Mouse (Mus musculus) inflammation-experienced regulatory T-cells, adult 6 months (primary cell): Measurements from ENCODE around the gene Mslnl. TPM values are rescaled to one million over a fixed set of nuclear protein-coding genes. Genes with fewer than 3 reads are reported as not detected.
A peak's percentile ranks its signal among the peaks of the same experiment; 100 is the strongest.

Experiments
- ATAC-seq: one replicate; pipeline ENCODE4 v1.8.0; 2017
- polyA plus RNA-seq, 3 experiments: library from polyadenylated mRNA; unstranded; fragments of 100-300 nt; shearing (Covaris generic); gene quantifications; one replicate each; pipeline ENCODE4 v1.2.1; 2017

Gene Mslnl
- polyA plus RNA-seq, 3 experiments from 2014 or later = not detected

DNA sequence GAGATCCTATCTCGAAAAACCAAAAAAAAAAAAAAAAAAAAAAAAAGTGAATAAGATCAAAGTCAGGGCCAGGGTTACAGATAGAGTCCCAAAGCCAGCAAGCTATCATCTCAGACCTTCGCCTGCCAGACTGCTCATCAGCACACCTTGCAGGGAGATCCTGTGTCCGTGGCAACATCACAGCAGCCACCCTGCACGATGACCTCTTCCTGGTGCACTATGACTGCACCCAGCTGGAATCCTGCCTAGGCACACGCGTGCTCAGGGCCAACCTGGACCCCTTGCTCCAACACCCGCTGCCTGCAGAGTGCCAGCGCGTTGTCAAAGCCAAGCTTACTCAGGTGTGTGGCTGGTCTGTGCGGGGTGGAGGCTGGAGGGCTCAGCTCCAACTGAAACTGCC lies 8.5 kb downstream of the Mslnl start:
- no peak for ATAC-seq

DNA sequence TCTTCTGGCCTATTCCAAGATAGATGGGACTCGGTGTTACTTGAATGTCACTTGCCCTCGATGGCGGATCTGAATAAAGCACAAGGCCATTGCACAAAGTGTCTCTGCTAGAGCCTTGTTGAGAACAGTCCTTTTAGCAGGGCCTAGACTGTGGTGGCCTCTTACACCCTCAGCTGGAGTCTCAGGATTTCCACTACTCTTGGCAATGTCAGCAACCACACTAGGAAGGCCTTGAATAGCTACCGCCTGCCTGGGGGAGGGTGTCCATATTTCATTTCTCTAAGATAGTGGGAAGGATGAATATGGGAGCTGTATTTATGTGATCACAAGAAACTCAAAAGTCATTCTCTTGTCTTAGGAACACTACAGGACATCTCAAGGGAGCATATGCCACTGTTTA lies 12.4 kb downstream of the Mslnl start:
- ATAC-seq = no peak

DNA sequence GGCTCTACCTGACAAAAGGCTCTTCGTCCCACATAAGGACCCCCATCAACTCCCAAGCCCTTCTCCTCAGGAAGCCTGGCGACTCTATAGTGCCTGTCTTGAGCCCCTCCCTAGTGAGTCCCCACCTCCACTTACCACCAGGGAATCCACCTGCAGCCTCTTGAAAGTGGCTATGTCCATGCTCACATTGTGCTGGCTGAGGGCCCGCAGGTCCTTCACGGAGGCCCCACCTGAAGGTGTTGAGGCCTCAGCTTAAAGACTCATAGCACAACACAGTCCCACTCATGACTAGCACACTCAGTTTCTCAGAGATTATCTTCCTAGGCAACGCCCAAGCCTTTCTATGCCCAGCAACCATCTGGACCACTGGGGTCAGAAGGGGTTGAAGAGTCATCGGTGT lies 13.5 kb downstream of the Mslnl start:
- ATAC-seq = no peak

DNA sequence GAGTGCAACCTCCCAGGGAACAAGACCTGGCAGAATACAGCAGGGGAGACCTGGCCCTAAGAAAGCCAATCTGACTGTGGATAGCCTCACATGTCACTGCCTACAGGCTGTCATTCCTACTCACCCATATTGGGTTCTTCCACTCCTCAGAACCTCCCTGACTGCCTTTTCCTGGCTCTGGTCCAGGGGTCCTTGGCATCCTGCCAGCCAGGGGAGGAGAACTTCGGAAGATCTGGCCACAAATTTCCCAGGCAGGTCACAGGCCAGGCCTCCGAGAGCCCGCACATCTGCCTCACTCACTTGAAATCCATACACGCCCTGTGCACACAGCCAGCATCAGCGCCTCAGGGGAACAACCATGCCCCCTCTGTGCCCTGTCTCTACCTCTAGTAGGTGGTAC lies 15.6 kb downstream of the Mslnl start:
- no peak for ATAC-seq

DNA sequence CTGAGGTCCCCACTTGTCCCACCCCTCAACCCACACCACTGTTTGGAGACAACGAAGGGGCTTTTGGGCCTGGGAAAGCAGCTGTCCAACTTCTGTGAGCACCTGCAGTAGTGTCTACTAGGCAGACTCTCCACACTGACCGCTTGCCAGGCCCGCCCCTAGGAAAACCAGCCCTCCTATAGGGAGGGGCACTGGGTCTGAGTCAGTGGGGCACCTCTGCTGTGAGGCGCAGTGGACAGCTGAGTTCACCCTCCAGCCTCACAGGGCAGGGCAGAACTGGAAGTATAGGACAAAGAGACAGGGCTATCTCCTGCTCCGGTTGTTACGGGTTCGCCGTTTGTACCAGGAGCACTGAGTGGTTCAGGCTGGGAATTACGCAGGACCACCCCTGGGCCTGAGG lies 18.4 kb downstream of the Mslnl start, which contains the start of gene Msln:
Gene Msln, minus strand, starts transcription at position 138 of the 400 bp plus-strand sequence.
- no peak for ATAC-seq

DNA sequence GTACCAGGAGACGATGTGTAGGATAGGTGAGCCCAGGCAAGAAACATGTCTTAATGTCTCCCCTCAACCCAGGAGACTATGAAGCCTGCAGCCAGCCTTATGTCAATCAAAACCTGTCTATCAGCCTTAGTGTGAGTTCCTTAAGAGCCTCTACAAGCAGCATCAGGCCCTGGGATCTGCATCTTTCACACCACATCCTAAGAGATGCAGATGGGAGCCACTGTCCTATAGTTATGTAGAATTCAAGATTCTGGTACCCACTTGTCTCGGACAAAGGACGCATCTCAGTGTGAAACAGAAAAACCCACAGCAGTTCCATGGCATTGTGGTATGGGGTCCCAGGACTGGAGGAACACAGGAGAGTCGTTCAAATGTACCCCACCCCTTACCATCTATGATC lies 19.2 kb downstream of the Mslnl start:
- ATAC-seq = no peak

DNA sequence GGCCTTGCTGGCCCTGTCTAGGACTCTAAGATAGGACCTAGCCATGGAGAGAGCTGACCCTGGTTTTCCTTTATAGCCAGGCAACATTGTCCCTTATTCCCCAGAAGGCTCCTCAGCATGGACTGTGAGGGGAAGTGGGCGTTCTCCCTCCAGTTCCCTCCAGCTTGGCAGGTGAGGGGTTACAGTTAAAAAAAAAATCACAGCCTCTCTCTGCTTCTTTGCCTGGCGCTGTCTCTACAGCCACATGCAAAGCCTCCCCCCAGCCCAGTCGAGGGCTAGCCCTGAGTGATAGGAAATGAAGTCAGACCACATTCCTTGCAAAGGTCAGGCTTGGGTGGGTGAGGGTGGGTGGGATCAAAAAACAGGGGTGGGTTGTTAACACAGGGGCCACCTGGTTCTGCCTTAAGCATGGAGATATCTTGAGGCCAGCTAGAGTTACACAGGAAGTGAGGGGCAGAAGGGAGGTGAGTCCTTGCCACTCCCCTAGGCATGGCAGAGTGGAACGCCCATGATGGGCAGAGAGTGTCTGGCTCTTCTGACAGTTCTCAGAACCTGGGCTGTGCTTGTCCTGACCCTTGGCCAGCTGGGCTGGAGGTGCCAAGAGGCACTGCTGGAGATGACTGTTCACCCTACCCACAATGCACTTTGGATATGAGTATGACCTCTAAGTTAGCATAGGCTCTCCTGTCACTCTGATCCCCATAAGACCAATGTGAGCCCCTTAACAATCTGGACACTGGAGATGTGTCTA lies 20.0 kb downstream of the Mslnl start:
- ATAC-seq = no peak

DNA sequence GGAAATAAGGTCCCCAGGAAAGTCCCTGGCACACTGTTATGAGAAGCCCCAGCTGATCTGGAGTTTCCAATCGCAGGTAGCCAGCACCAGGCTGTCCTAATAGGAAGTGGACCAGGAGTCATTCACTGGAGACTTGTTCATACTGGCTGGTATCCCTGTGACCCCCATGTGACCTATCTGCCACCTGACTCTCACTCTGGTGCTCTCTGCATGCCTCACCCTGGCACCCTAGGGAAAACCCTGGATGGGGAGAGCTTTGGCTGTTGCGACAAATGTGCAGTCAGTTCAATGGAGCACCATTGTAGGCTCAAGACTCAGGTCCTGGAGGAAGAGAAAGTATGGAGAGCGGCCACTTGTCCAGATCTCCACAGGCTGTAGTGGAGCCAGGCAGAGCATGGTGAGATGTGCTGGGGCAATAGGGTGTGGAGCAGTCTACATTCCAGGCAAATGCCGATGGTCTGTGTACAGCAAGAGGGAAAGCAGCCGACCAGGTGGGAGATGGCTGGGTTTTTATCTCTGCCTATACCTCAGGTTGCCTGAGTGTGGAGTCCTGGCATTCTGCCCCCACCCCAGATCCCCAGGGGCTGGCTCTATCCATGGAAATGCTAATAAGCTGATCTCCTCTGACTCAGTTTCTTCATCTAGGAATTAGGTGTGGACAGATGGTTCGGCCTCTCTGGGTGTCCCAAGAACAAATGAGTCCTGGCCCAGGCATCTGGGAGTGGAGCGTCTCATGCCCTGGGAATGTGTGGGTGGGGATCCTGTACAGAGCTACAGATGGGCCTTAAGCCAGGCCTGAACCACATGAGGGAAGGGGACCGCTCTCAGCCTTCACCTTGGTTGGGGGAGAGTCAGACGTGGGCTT lies 20.8 kb downstream of the Mslnl start:
- no peak for ATAC-seq

DNA sequence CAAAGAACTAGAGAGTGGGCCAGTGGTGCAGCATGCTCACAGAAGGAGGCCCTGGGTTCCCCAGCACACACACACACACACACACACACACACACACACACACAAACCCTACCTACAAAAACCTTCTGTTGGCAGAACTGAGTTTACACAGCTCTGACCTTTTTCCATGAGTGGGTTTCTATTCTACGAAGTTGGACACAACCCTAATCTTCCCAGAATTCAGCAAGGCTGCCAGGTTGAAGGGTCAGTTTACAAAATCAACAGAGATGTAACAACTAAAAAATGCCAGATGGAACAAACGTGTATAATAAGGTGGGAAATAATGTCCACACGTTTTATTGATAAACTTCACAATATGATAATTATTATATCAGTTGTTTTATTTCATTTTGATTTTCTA lies 21.8 kb downstream of the Mslnl start:
- no peak for ATAC-seq

DNA sequence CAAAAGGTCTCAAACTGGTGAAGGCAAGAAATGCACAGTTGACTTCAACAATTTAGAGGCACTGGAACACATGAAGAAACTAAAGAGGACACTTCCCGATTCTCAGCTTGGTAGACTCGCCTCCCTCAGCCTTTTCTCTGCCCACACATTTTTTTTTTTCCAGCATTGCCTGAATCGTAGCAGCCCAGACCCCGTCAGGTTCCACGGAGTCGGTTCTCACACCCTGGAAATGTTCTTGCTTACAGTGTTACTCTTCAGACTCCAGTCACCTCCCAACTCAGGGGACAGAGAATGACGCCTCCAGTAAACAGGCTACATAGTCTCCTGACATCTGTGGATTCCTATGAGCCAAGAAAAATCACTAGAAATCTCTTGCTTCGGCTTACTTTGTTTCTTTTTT lies 24.3 kb downstream of the Mslnl start:
- ATAC-seq = no peak

DNA sequence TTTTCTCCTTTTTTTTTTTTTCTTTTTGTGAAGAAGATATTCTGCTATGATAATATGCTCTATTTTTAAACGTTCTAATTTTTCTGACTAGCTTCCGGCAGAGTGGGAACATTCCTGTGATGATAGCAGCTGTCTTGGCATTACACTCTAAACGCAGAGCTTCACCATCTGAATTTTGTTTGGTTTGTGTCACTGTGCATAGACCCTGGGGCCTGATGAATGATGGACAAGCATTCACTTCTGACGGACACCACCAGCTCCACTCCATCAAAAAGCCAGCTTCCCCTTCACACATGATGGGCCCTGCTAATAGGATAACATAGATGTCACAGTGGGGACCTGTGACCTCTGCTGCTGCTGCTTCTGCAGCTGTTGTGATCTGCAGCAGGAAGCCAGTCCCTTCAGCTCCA lies 25.7 kb downstream of the Mslnl start:
- no peak for ATAC-seq

DNA sequence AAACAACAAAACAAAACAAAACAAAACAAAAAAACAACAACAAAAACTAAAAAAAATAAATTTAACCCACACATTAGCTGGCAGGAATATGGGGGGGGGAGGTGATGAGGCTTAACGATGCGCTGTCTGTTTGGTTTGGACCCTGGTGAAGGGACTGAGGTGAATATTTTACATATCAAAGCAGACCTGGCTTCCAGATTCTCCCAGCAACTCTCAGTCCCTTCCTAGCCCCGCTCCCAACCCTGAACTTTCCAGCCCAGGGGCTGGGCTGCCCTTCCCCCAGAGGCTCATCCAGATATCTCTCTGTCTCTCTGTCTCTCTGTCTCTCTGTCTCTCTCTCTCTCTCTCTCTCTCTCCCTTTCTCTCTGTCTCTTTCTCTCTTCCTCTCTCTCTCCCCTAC lies 26.7 kb downstream of the Mslnl start:
- no peak for ATAC-seq

DNA sequence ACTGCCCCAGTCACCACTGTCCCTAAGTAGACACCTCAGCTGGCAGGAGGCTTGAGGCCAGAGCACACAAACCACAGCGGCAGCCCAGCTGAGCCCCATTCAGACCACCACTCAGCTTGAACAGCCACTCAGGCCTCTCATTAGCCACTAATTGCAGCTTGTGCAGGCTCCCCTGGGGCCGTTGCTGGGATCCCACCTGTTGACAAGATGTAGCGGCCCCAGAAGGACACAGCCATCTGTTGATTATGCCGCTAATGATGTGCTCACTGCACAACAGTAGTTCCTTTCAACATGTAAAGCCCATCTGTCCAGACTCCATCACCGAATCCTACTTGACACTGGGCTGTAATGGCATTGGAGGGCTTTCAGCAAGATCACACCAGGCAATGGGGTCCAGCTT lies 30.0 kb downstream of the Mslnl start:
- no peak for ATAC-seq

DNA sequence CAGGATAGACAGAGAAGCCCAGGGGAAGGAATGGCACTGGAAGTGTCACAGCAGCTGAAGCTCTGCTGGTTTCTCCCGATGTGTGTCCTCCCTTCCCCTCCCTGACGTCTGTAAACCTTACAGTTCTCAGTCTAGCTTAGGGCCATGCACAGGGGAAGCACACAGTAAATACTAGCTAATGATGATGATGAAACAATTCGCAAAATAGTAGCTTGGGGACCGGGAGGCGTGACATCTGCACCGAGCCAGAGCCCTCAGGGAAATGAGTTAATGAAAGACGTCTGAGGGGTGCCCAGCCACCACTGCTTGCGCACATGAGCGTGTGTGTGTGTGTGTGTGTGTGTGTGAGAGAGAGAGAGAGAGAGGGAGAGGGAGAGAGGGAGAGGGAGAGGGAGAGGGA lies 33.5 kb downstream of the Mslnl start:
- no peak for ATAC-seq

DNA sequence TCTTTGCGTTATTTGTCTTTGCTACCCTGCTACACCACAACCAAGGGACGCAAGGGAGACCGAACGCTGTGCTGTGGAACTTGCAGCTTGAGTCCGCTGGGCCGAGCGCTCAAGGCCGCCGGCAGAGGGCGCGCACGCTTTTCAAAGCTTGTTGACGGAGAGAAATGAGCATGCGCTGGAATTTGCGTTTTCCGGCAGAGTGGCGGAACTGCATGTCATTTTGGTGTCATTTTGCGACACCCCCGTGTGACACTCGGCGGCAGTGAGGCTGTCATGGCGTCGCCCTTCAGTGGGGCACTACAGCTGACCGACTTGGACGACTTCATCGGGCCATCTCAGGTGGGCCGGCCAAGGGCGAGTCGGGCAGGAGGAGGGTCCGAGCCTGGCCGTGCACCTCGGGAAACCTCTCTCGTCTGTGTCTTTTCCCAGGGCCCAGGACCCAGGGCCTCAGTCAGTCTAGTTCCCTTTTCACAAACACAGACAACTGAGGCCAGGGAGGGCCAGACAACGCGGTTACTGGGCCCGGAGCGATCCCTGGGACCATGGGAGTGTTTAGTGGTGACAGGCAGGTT lies 37.8 kb downstream of the Mslnl start, which contains the start of gene Narfl:
Gene Narfl, plus strand, starts transcription at position 228 of the 572 bp plus-strand sequence.
- peak; percentile 91 for ATAC-seq

DNA sequence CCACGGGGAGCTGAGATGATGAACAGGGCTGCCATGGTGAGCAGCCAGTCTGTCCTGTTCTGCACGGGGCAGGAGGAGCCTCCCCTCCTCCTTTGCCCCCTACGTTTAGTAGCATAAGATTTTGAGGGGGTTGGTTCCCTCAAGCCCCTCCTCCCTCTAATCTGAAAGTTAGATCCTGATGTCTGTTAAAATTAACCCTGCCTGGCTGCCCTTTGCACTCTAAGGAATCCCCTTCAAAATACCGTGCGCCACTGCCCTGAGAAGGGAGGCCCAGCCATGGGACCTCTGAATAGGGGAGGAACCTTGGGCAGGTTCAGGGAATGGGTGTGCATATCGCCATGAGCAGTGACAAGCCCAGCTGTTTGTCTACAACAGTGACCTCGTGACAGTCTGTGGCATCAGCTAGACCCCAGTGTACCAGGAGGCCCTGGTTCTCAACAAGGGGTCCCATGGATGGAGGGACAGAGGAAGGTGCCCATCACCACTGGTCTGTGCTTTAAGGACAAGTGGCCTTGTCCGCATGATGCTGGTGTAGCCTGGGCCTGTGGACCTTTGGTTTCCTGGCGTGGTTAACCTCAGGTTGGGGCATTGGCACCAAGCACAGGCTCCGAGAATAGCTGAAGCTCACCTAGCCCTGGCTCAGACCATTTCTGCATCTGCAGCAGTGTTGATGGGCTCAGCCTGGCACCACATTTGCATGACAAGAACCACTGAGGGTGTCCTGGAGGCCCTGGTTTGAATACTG lies 39.6 kb downstream of the Mslnl start:
- ATAC-seq = no peak

DNA sequence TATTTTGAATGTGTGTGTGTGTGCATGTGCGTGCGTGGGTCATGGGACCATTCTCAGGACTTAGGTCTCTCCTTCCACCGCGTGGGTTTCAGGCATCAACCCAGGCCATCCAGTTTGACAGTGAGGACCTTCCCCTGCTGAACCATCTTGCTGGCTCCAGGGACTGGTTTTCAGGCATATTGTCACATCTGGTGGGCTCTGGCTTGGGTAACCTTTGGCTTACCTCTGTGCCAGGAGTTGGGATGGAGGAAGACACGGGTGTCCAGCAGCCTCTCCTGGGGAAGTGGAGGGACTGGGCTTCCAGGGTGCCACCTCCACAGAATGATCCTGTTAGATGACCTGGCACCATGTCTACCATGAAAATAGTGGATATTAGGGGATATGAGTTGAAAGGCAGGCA lies 42.1 kb downstream of the Mslnl start:
- no peak for ATAC-seq

DNA sequence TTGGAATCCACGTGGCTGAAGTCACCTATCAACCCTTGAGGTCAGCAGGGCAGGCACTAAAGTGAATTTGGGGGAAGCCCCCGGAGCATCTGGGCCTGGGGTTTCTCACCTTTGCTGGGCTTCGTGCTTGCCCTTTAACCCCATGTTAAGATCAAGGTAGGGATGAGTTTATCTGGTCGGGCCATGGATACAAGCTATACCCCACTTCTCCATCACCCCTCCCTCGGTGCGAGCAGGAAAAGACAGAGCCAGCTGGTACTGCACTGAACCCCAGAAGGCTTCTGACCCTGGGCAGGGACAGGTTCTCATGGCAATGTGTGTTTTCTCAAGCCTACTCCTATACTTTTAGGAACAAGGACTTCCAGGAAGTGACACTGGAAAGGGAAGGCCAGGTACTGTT lies 45.5 kb downstream of the Mslnl start:
- no peak for ATAC-seq

DNA sequence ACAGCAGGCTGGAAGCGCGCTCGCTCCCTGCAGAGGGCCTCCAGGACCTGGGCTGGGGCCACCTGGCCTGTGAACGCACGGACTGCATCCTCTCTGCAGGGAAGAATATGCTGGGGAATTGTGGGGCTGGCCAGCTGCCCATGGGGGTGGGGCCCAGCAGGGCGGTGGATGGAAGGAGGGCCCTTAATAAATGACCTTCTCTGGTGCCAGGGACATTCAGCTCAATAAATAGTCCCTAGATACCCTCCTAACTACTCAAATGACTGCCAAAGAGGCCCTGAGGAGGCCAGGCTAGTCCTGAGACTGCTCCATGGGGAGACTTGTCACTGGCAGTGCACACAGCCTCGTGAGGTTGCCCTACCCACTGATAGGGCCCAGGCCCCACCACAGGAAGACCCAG lies 47.2 kb downstream of the Mslnl start:
- ATAC-seq = no peak

DNA sequence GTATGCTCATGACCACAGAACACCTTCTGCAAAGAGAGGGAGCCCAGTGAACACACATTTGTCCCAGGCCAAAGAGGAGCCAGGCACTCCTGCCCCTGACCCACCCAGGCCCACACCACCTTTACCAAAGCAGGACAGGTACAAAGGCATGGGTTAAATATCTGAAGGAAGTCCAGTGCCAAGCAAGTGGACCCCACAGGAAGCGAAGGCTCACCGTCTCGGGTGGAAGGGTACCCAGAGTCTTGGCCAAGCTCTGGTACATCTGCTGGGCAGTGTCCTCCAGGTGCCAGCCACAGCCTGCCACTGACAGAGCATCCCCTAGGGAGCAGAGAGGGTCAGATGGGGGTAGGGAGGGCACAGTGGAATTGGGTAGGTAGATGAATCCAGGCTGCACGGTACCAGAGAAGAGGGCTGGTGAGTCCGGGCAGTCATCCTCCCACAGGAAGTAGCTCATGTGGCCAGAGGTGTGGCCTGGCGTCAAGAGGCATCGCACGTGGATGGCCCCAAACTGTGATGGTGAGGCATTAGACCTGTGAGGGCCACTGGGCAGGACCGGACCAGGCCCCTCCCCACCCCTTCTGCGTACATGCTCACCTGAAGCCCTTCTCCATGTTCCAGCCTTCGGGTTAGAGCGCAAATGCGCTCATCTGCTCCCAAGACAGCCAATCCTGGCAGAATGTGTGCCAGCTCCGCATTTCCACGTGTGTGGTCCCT lies 48.2 kb downstream of the Mslnl start:
- no peak for ATAC-seq

DNA sequence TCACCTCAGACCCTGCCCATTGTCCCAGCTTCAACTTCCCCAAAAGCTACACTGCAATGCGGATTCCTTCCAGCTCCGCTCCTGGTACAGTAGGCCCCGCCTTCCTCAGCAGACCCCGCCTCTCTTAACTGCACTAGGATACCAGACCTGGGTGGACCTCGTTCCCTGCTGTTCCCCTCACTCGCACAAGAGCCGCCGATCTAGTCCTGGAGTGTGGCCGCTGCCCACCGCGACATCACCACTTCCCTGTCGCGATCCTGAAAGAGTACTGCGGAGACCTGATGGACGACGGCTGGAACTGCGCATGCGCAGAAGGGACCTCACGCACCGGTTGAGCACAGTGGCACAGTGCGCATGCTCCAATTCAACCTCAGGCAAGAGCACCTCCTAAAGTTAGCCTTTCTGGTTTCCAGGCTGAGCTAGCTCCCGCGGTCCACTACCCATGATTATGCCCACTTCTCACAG lies 49.5 kb downstream of the Mslnl start, which contains the start of gene Haghl:
Gene Haghl, minus strand, starts transcription at position 393 of the 465 bp plus-strand sequence.
- peak; percentile 88 for ATAC-seq

DNA sequence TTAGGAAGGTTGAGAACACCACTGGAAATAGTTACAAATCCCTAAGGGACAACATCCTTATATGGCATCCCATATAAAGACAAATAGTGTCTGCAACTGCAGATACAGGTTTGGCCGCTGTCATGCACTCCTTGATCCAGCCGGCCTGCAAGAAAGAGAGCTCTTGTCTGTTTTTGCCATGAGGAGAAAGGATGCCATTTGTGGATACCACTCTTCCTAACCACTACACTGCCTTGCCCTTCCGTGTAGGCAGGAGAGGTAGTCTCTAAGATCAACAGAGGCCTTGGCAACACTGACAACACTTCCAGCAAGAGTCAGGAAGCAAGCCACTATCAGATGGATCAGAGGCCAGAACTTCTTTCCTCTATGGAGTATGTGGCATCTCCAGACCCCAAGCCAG lies 50.4 kb downstream of the Mslnl start, which contains the start of gene Ccdc78:
Gene Ccdc78, plus strand, starts transcription at position 301 of the 400 bp plus-strand sequence.
- ATAC-seq = no peak
